Mouse (Mus musculus) forebrain, embryonic 16.5 days (tissue): ENCODE data around the gene D1Pas1. TPM values are rescaled to one million over a fixed set of nuclear protein-coding genes. Genes with fewer than 3 reads are reported as not detected.
A peak's percentile ranks its signal among the peaks of the same experiment; 100 is the strongest.

Experiments
- ATAC-seq: fragments of 200-750 bp; cut with Nextera tagmentation; 2 replicates; pipeline ENCODE4 v1.8.0; 2017; ENCODE audit warnings: mild to moderate bottlenecking, moderate library complexity
- H3K27ac ChIP-seq: fragments of 300-500 bp; sonication (generic); 2 replicates; pipeline ENCODE4 v1.5.1; 2014; ENCODE audit warnings: low read length, control low read depth
- H3K27me3 ChIP-seq: fragments of 300-500 bp; sonication (generic); replicated peaks from 2 replicates; pipeline ENCODE4 v1.6.1; 2014; ENCODE audit warnings: low read length; ENCODE audit not compliant: control insufficient read depth, insufficient read depth
- H3K36me3 ChIP-seq: fragments of 300-500 bp; sonication (generic); 2 replicates; pipeline ENCODE4 v1.6.1; 2014; ENCODE audit not compliant: control insufficient read depth, insufficient read depth
- H3K4me1 ChIP-seq: fragments of 300-500 bp; sonication (generic); replicated peaks from 2 replicates; pipeline ENCODE4 v1.6.1; 2014; ENCODE audit warnings: low read length; ENCODE audit not compliant: control insufficient read depth, insufficient read depth
- H3K4me2 ChIP-seq: fragments of 300-500 bp; sonication (generic); 2 replicates; pipeline ENCODE4 v1.6.1; 2014; ENCODE audit warnings: mild to moderate bottlenecking, low read length, control low read depth
- H3K4me3 ChIP-seq: fragments of 300-500 bp; sonication (generic); replicated peaks from 2 replicates; pipeline ENCODE4 v1.5.1; 2014; ENCODE audit warnings: mild to moderate bottlenecking, low read length, control low read depth
- H3K9ac ChIP-seq: fragments of 300-500 bp; sonication (generic); replicated peaks from 2 replicates; pipeline ENCODE4 v1.6.1; 2014; ENCODE audit warnings: low read depth, low read length, control low read depth
- H3K9me3 ChIP-seq: fragments of 300-500 bp; sonication (generic); 2 replicates; pipeline ENCODE4 v1.6.1; 2016; ENCODE audit warnings: low read length; ENCODE audit not compliant: control insufficient read depth
- WGBS: fragments of 180-500 bp; shearing (Covaris S2); extraction: QIAGEN DNeasy Blood & Tissue Kit; methylation state at CpG from one replicate; pipeline ENCODE4 v1.1.7; 2014; 5-methylcytosine and 5-hydroxymethylcytosine counted together
- polyA plus RNA-seq: library from polyadenylated mRNA; unstranded; fragments of >200 nt; fragmentation: Nextera tagmentation; extraction: Ambion mirVana; gene quantifications from 2 replicates; pipeline ENCODE4 v1.2.1, GENCODE M21; 2015

Gene D1Pas1
- polyA plus RNA-seq = not detected in 2 replicates

DNA sequence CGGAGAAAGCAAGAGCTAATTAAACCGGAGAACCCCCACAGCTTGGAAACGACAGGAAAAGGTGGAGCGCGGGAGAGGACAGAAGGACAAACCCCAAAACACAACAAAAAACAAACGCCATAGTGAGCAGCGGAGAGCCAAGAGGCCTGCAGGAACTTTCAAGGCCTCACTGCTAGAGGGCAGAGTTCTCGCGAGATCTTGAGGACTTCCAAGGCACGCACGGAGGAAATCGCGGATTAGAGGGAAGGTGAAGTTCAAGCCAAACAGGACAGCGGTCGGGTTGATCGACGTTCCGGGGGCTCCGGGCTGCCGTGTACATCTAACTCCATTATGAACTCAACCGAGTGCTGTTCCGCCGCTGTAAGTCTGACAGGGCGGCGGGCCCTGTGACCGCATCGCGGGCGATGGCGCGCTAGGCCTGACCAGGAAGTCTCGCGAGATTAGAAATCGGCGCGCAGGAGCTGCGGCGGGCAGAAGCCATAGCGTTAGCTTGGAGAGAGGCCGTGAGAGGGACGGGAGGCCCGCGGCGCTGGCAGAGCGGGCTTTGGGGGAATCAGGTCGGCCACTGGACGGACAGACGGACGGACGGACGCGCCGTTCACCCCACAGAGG, at the start of gene D1Pas1:
TSS of gene D1Pas1 (plus strand) at position 216 of the 612 bp plus-strand sequence.
- H3K4me2 ChIP-seq = no peak within 1 kb of the TSS
- 86% methylated on average over 53 of the region's 53 CpGs for WGBS
- H3K4me3 ChIP-seq = no peak within 1 kb of the TSS
- H3K27ac ChIP-seq = no peak within 1 kb of the TSS
- H3K9ac ChIP-seq = no peak within 1 kb of the TSS
- no peaks in the 10 kb centered on the region for H3K27me3 ChIP-seq
- H3K4me1 ChIP-seq = no peaks in the 10 kb centered on the region
- H3K9me3 ChIP-seq = peaks cover 13% of the 10 kb centered on the region; the same call in 1 of the 2 replicates
- H3K36me3 ChIP-seq = no peaks in the 10 kb centered on the region
- no peak for ATAC-seq

DNA sequence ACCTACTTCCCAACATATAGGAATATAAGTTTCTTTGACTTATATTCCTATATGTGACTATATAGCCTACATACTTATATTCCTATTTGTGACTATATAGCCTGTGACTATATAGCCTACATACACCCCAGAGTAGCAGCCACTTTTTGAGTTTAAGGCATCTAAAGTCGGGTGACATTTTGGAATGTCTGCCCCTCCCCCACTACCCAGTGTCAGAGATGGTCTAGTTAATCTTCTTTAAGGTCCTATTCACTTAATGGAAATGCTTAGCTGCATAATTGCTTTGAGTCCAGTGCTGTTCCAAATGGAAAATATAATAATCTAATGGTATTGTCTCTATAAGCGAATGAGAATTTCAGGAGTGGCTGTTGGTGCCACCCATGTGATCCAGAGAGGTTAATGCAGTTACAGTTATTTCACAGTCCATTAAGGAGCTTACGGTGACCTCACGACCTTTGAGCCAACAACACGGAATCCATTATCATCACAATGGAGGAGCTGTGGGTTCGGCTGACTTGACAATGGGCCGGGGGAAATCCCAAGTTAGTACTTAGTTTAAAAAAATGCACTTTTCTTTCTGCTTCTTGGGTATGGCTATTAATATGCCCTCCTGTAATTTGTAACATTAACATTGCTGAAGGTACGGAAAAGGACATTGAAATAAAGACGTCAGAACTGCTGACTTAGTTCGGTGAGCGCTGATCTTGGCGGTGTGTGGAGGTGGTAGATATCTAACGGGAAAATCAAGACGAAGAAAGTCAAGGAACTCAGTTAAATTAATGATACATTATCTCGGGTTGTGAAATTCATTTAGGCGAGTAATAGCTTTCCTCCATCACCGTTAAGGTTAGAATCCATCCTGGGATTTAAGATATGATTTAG, 44.5 kb upstream of the D1Pas1 start:
- no peak overlapping the region for H3K9ac ChIP-seq
- H3K27me3 ChIP-seq = no peaks in the 10 kb centered on the region
- no peak for ATAC-seq
- no peak overlapping the region for H3K4me3 ChIP-seq
- H3K9me3 ChIP-seq = no peaks in the 10 kb centered on the region
- no peaks in the 10 kb centered on the region for H3K36me3 ChIP-seq
- no peak overlapping the region for H3K4me2 ChIP-seq
- WGBS = 26% methylated on average over 17 of the region's 17 CpGs
- no peak overlapping the region for H3K27ac ChIP-seq
- peaks cover 23% of the 10 kb centered on the region for H3K4me1 ChIP-seq

DNA sequence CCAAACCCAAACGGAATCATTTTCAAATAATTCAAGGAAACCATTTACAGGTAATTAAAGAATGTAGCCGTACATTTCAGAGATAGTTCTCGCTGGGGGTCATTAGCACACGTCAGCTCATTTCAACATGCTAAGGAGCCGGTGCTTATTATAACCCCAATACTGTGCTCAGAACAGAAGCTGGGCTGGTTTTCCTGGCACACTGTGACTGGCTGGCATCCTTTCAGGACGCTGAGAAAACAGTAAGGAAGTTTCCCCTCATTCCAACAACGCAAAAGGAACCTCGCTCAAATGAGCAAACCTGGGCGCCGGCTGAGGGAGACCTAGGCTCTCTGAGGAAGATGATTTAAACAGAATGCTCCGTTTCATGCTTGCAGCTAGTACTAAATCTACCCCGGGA, 43.2 kb upstream of the D1Pas1 start:
- Histone ChIP-seq H3K4me2 (no peak overlapping the region), H3K4me1 (peaks cover 23% of the 10 kb centered on the region), H3K4me3 (no peak overlapping the region), H3K36me3 (no peaks in the 10 kb centered on the region), H3K9me3 (no peaks in the 10 kb centered on the region), H3K27ac (no peak overlapping the region), H3K9ac (no peak overlapping the region), H3K27me3 (no peaks in the 10 kb centered on the region)
- no peak for ATAC-seq
- 18% methylated on average over 12 of the region's 12 CpGs for WGBS

DNA sequence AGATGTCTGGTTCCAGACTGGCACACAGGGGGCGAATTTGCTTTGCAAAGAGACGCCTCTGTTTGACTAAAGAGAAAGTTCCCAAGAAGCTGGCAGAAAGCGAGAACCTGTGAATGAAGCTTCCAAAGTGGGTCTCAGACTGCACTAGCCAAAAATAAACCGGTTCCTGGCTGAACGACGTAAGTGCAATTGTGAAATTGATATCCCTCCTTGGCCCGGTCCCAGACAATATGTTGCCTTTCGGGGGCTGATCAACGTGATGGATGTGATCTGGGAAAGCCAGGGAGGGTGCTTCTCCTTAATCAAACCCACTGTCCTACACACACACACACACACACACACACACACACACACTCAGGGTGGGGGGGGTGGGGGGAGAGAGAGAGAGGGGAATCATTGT, 41.8 kb upstream of the D1Pas1 start:
- Histone ChIP-seq H3K27me3 (no peaks in the 10 kb centered on the region), H3K4me3 (no peak overlapping the region), H3K4me1 (peaks cover 23% of the 10 kb centered on the region), H3K36me3 (no peaks in the 10 kb centered on the region), H3K4me2 (no peak overlapping the region; the same call in 1 of the 2 replicates), H3K9me3 (no peaks in the 10 kb centered on the region), H3K9ac (no peak overlapping the region), H3K27ac (no peak overlapping the region)
- ATAC-seq = peak; percentile 54
- WGBS = 12% methylated on average over 9 of the region's 9 CpGs

DNA sequence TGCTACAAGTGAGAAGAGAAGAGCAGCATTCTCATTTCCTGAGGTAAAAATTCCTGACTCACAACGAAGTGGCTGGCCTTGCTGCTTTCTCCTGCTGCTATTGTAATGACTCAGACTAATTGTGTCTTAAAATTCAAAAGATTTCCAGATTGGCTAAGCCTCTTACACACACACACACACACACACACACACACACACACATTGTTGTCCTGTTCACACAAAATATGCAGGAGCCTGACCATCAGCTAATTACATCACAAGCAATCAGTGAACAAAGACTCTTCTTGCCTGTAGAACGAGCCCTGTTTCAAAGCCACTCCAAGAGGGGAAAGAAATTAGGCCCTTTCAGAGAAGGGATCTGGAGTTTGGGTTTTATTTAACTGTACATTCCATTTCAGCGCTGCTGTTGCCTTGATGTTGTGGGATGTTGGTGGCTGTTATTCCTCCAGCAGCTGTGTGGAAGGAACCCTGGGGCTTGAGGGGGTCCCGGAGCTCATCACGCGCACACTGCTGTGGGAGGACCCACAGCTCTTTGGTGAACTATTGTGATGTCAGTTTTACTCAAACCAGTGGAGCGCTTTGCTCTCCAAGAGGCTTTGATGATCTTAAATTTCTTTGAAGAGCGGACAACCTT, 40.8 kb upstream of the D1Pas1 start:
- Histone ChIP-seq H3K4me1 (peaks cover 23% of the 10 kb centered on the region), H3K27me3 (no peaks in the 10 kb centered on the region), H3K9me3 (no peaks in the 10 kb centered on the region), H3K4me3 (no peak overlapping the region), H3K27ac (no peak overlapping the region), H3K36me3 (no peaks in the 10 kb centered on the region), H3K9ac (no peak overlapping the region), H3K4me2 (no peak overlapping the region)
- ATAC-seq = peak; percentile 60
- 5% methylated on average over 8 of the region's 8 CpGs for WGBS

DNA sequence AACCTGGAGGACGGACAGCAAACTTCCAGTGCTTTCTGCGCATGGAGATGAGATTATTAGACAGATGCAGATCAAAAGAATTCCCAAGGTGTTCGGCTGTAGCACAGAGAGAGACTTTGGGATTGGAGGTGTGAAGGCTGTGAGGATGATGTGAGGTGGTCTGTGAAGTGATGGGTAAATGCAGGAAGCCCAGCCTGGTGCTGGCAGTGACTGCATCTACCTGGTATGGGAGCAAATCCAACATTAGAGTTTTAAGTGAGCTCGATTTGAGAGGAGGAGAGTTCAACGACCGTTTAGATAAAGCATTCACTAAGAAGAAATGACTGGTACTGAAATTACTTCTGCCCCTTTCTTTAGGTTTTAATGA, 40.3 kb upstream of the D1Pas1 start:
- no peaks in the 10 kb centered on the region for H3K27me3 ChIP-seq
- peaks cover 23% of the 10 kb centered on the region for H3K4me1 ChIP-seq
- ATAC-seq = no peak
- H3K36me3 ChIP-seq = no peaks in the 10 kb centered on the region
- 27% methylated on average over 6 of the region's 6 CpGs for WGBS
- H3K9me3 ChIP-seq = no peaks in the 10 kb centered on the region
- H3K4me3 ChIP-seq = no peak overlapping the region
- no peak overlapping the region for H3K27ac ChIP-seq
- no peak overlapping the region for H3K9ac ChIP-seq
- H3K4me2 ChIP-seq = no peak overlapping the region

DNA sequence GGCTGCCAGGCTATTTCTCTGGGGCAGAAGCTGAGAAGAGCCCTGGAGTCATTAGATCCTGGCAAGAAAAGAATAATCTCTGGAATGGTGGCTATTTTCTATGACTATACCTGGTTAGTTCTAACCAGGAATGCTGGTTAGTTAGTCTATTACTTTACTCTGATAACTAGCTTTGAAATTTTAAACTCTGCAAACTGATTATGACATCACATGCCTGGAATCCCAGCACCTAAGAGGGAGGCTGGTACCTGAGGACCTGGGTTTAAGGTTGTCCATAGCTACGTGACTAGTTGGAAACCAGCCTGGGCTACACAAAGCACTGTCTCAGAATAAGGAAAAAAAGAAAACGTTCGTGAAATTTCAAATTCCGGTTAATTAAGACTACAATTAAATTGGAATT, 39.7 kb upstream of the D1Pas1 start:
- 27% methylated on average over 4 of the region's 4 CpGs for WGBS
- no peaks in the 10 kb centered on the region for H3K27me3 ChIP-seq

DNA sequence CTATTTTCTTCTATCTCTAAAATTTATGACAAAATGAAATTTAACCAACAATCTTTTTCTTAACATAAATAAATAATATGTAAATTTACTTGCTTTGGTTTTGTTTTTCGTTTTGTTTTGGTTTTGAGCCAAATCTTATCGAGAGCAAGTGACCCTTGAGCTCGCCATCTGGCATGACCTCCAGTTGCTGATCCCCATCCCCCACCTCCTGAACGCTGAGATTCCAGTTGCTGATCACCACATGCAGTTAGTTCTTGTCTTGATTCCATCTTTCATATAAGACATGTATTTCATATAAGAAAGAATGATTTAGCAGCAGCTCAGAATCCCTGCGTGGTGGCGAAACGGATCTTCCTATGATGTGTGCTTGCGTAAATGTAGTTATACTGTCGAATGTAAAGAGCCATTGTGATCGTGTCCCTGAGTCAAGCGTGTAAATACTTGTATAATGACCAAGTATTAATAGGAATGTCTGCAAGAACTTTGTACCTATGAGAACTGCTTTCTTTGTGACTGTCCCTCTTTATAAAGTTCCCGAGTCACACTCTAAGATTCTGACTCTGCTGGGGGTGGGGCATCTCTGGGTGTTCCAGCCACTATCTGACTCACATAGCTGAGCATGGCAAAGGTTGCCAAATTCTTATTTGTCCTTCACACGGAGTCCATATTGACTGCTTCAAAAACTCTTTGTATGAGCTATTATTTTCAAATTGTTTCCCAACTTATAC, 36.9 kb upstream of the D1Pas1 start:
- Histone ChIP-seq H3K27ac (no peak overlapping the region), H3K9ac (no peak overlapping the region), H3K4me2 (no peak overlapping the region), H3K9me3 (no peaks in the 10 kb centered on the region), H3K4me3 (no peak overlapping the region), H3K36me3 (no peaks in the 10 kb centered on the region), H3K4me1 (peaks cover 12% of the 10 kb centered on the region), H3K27me3 (no peaks in the 10 kb centered on the region)
- 81% methylated on average over 13 of the region's 13 CpGs for WGBS
- no peak for ATAC-seq

More for the DNA sequence above, 39.7 kb upstream of the D1Pas1 start:
- no peaks in the 10 kb centered on the region for H3K36me3 ChIP-seq
- no peak for ATAC-seq
- H3K27ac ChIP-seq = no peak overlapping the region
- H3K4me1 ChIP-seq = peaks cover 23% of the 10 kb centered on the region
- H3K9ac ChIP-seq = no peak overlapping the region
- no peak overlapping the region for H3K4me2 ChIP-seq
- H3K9me3 ChIP-seq = no peaks in the 10 kb centered on the region
- no peak overlapping the region for H3K4me3 ChIP-seq

DNA sequence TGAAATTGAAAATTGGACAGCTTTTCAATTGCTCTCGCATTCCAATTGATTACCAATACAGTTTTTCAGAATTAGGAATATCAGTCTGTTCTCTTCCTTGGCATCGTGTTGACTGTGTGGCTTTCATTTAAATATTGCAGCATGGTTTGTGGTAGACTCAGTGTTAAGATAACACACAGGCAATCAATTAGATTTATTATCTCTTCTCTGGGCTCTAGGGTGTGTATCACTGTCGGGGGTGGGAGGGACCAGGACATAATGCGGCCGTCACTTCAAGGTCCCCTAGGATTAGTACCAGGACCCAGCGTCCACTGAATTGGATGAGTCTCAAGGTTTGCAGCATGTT, 36.4 kb upstream of the D1Pas1 start:
- Histone ChIP-seq H3K36me3 (no peaks in the 10 kb centered on the region), H3K9ac (no peak overlapping the region), H3K4me2 (no peak overlapping the region), H3K27me3 (no peaks in the 10 kb centered on the region), H3K4me3 (no peak overlapping the region), H3K4me1 (peaks cover 8% of the 10 kb centered on the region; the same call in 1 of the 2 replicates), H3K27ac (no peak overlapping the region), H3K9me3 (no peaks in the 10 kb centered on the region)
- ATAC-seq = no peak
- 93% methylated on average over 6 of the region's 6 CpGs for WGBS
